Mouse (Mus musculus): ENCODE measurements around the gene Gm1123.

- TF ChIP-seq GATA1 (IDR thresholded peaks at IDR 0.05; ENCODE audit: borderline replicate concordance, low read length) (no peak), TAL1 (conservative IDR thresholded peaks at IDR 0.05; ENCODE audit: low read depth, low read length) (no peak), CTCF (IDR thresholded peaks at IDR 0.05; ENCODE audit: low read depth, low read length) (no peak), POLR2AphosphoS5 (IDR thresholded peaks at IDR 0.05; ENCODE audit: insufficient replicate concordance, low read depth, low read length) (no peak)
Observed at GRCm38 (mm10) chr9:99048724-99049250, 13.3 kb upstream of the Gm1123 start.
